Mouse (Mus musculus): Measurements from ENCODE around the gene Ndufaf8.
A peak's percentile ranks its signal among the peaks of the same experiment; 100 is the strongest.

The Ndufaf8 gene

GRCm38 (mm10) chr11:120098588-120099511 is at the start of gene Ndufaf8, which contains the start of gene Tepsin:
Gene Ndufaf8, plus strand, starts transcription at chr11:120098928.
Gene Tepsin, minus strand, starts transcription at chr11:120098731.
- DNase-seq = peak; percentile 99

- DNase-seq = no peak
Observed at GRCm38 (mm10) chr11:120049067-120049466, 49.7 kb upstream of the Ndufaf8 start.

GRCm38 (mm10) chr11:120051124-120051811 is 47.5 kb upstream of the Ndufaf8 start:
- no peak for DNase-seq

GRCm38 (mm10) chr11:120052274-120052673 is 46.5 kb upstream of the Ndufaf8 start:
- no peak for DNase-seq

GRCm38 (mm10) chr11:120053846-120054245 is 44.9 kb upstream of the Ndufaf8 start:
- DNase-seq = no peak

GRCm38 (mm10) chr11:120055953-120056732 is 42.6 kb upstream of the Ndufaf8 start:
- no peak for DNase-seq

- DNase-seq = no peak
Observed at GRCm38 (mm10) chr11:120060634-120061033, 38.1 kb upstream of the Ndufaf8 start.

- DNase-seq = no peak
Observed at GRCm38 (mm10) chr11:120063326-120063725, 35.4 kb upstream of the Ndufaf8 start.

- no peak for DNase-seq
Observed at GRCm38 (mm10) chr11:120064006-120064667, 34.6 kb upstream of the Ndufaf8 start.

GRCm38 (mm10) chr11:120064668-120065040 is 34.1 kb upstream of the Ndufaf8 start:
- DNase-seq = no peak

- DNase-seq = peak; percentile 61 to 65
Observed at GRCm38 (mm10) chr11:120065291-120065690, 33.4 kb upstream of the Ndufaf8 start.

- no peak for DNase-seq
Observed at GRCm38 (mm10) chr11:120067834-120068233, 30.9 kb upstream of the Ndufaf8 start.

- DNase-seq = no peak
Observed at GRCm38 (mm10) chr11:120069261-120069660, 29.5 kb upstream of the Ndufaf8 start.

GRCm38 (mm10) chr11:120070286-120070930 is 28.3 kb upstream of the Ndufaf8 start:
- DNase-seq = no peak

- no peak for DNase-seq
Observed at GRCm38 (mm10) chr11:120071065-120071464, 27.7 kb upstream of the Ndufaf8 start.

- DNase-seq = no peak
Observed at GRCm38 (mm10) chr11:120071731-120072320, 26.9 kb upstream of the Ndufaf8 start.

GRCm38 (mm10) chr11:120072986-120073647 is 25.6 kb upstream of the Ndufaf8 start:
- DNase-seq = no peak

GRCm38 (mm10) chr11:120076191-120076590 is 22.5 kb upstream of the Ndufaf8 start:
- DNase-seq = no peak

GRCm38 (mm10) chr11:120080282-120080681 is 18.4 kb upstream of the Ndufaf8 start:
- DNase-seq = no peak

GRCm38 (mm10) chr11:120085891-120086627 is 12.7 kb upstream of the Ndufaf8 start:
- peak; percentile 35 to 40 for DNase-seq
